Mouse (Mus musculus) liver, embryonic 11.5 days (tissue): ENCODE data around the gene Mybphl. TPM values are rescaled to one million over a fixed set of nuclear protein-coding genes. Genes with fewer than 3 reads are reported as not detected.

Experiments used
- ATAC-seq: fragments of 200-750 bp; cut with Nextera tagmentation; replicated peaks from 2 replicates; pipeline ENCODE4 v1.8.0; 2017; ENCODE audit warnings: moderate number of reproducible peaks, mild to moderate bottlenecking, moderate TSS enrichment, moderate library complexity; ENCODE audit not compliant: low FRiP score
- DNase-seq: peaks from one replicate; pipeline ENCODE4 v3.0.0-alpha.2; 2017; ENCODE audit warnings: low spot score
- H3K27ac ChIP-seq: fragments of 300-500 bp; sonication (generic); 2 replicates; pipeline ENCODE4 v1.5.1; 2014; ENCODE audit warnings: mild to moderate bottlenecking, low read depth, low read length, control low read depth
- H3K27me3 ChIP-seq: fragments of 300-500 bp; sonication (generic); replicated peaks from 2 replicates; pipeline ENCODE4 v1.6.1; 2014; ENCODE audit warnings: low read length, mixed read lengths; ENCODE audit not compliant: control insufficient read depth, insufficient read depth
- H3K36me3 ChIP-seq: fragments of 300-500 bp; sonication (generic); 2 replicates; pipeline ENCODE4 v1.6.1; 2014; ENCODE audit warnings: mild to moderate bottlenecking, low read length, moderate library complexity, mixed read lengths; ENCODE audit not compliant: control insufficient read depth, insufficient read depth
- H3K4me1 ChIP-seq: fragments of 300-500 bp; sonication (generic); replicated peaks from 2 replicates; pipeline ENCODE4 v1.6.1; 2014; ENCODE audit warnings: low read length, mixed read lengths; ENCODE audit not compliant: control insufficient read depth, insufficient read depth
- H3K4me2 ChIP-seq: fragments of 300-500 bp; sonication (generic); 2 replicates; pipeline ENCODE4 v1.6.1; 2014; ENCODE audit warnings: mild to moderate bottlenecking, control low read depth, moderate library complexity
- H3K4me3 ChIP-seq: fragments of 300-500 bp; sonication (generic); 2 replicates; pipeline ENCODE4 v1.5.1; 2014; ENCODE audit warnings: low read depth, low read length, control low read depth
- H3K9ac ChIP-seq: fragments of 300-500 bp; sonication (generic); 2 replicates; pipeline ENCODE4 v1.6.1; 2014; ENCODE audit warnings: low read depth, low read length, control low read depth
- H3K9me3 ChIP-seq: fragments of 300-500 bp; sonication (generic); 2 replicates; pipeline ENCODE4 v1.6.1; 2016; ENCODE audit warnings: low read length, inconsistent platforms, mixed read lengths; ENCODE audit not compliant: control insufficient read depth
- WGBS: fragments of 180-500 bp; shearing (Covaris S2); extraction: QIAGEN DNeasy Blood & Tissue Kit; methylation state at CpG from one replicate; pipeline ENCODE4 v1.1.7; 2014; 5-methylcytosine and 5-hydroxymethylcytosine counted together
- polyA plus RNA-seq: library from polyadenylated mRNA; unstranded; fragments of >200 nt; fragmentation: Nextera tagmentation; extraction: Ambion mirVana; gene quantifications from 2 replicates; pipeline ENCODE4 v1.2.1, GENCODE M21; 2014

Mybphl gene
- polyA plus RNA-seq, 1 experiment from 2014 or later = 1.2 TPM

GRCm38 (mm10) chr3:108380695-108381094, 16.0 kb downstream of the Mybphl start:
- no peak overlapping the region for H3K4me3 ChIP-seq
- no peak overlapping the region for H3K4me2 ChIP-seq
- no peak for DNase-seq
- no peaks in the 10 kb centered on the region for H3K9me3 ChIP-seq
- 75% methylated on average over 6 of the region's 6 CpGs for WGBS
- no peak overlapping the region for H3K27ac ChIP-seq
- H3K9ac ChIP-seq = no peak overlapping the region
- H3K36me3 ChIP-seq = no peaks in the 10 kb centered on the region
- H3K4me1 ChIP-seq = peaks cover 22% of the 10 kb centered on the region
- no peaks in the 10 kb centered on the region for H3K27me3 ChIP-seq
- ATAC-seq = no peak

GRCm38 (mm10) chr3:108381945-108382875, 17.5 kb downstream of the Mybphl start:
- Histone ChIP-seq H3K4me3 (peak overlapping the region; percentile 55; the same call in 1 of the 2 replicates), H3K9ac (peak overlapping the region; percentile 35; the same call in 1 of the 2 replicates), H3K4me1 (peaks cover 22% of the 10 kb centered on the region)

GRCm38 (mm10) chr3:108383485-108384354, 19.0 kb downstream of the Mybphl start, which contains the start of gene Psrc1:
Gene Psrc1, plus strand, starts transcription at chr3:108383839.
- Histone ChIP-seq H3K4me1 (peaks cover 22% of the 10 kb centered on the region), H3K9me3 (no peaks in the 10 kb centered on the region), H3K27ac (0 out of 2 replicates have a peak within 1 kb of the TSS, but pooled peaks have one; percentile 22), H3K4me2 (peak within 1 kb of the TSS; percentile 86), H3K36me3 (peaks cover 4% of the 10 kb centered on the region), H3K9ac (peak within 1 kb of the TSS; percentile 69), H3K27me3 (no peaks in the 10 kb centered on the region), H3K4me3 (peak within 1 kb of the TSS; percentile 55)
- ATAC-seq (peak; percentile 86), DNase-seq (peak; percentile 87)
- WGBS = 1% methylated on average over 44 of the region's 44 CpGs

More at GRCm38 (mm10) chr3:108381945-108382875, 17.5 kb downstream of the Mybphl start:
- ATAC-seq (no peak), DNase-seq (no peak)
- H3K27me3 ChIP-seq = no peaks in the 10 kb centered on the region
- no peaks in the 10 kb centered on the region for H3K9me3 ChIP-seq
- no peak overlapping the region for H3K27ac ChIP-seq
- H3K4me2 ChIP-seq = peak overlapping the region; percentile 86
- WGBS = 42% methylated on average over 14 of the region's 14 CpGs
- H3K36me3 ChIP-seq = peaks cover 4% of the 10 kb centered on the region

GRCm38 (mm10) chr3:108384425-108384824, 19.7 kb downstream of the Mybphl start:
- Histone ChIP-seq H3K27ac (no peak overlapping the region), H3K4me2 (peak overlapping the region; percentile 86), H3K4me1 (peaks cover 17% of the 10 kb centered on the region), H3K9ac (peak overlapping the region; percentile 69), H3K4me3 (peak overlapping the region; percentile 55), H3K9me3 (no peaks in the 10 kb centered on the region), H3K27me3 (no peaks in the 10 kb centered on the region), H3K36me3 (peaks cover 4% of the 10 kb centered on the region)
- WGBS = 52% methylated on average over 2 of the region's 2 CpGs
- no peak for DNase-seq
- ATAC-seq = no peak

GRCm38 (mm10) chr3:108386186-108386585, 21.5 kb downstream of the Mybphl start:
- Histone ChIP-seq H3K4me3 (no peak overlapping the region), H3K9ac (no peak overlapping the region), H3K4me2 (no peak overlapping the region), H3K4me1 (peaks cover 15% of the 10 kb centered on the region), H3K36me3 (peaks cover 4% of the 10 kb centered on the region), H3K27ac (no peak overlapping the region), H3K9me3 (no peaks in the 10 kb centered on the region), H3K27me3 (no peaks in the 10 kb centered on the region)
- DNase-seq (no peak), ATAC-seq (no peak)
- 95% methylated on average over 10 of the region's 10 CpGs for WGBS

GRCm38 (mm10) chr3:108389111-108389545, 24.4 kb downstream of the Mybphl start:
- Histone ChIP-seq H3K27ac (no peak overlapping the region), H3K4me3 (no peak overlapping the region)

GRCm38 (mm10) chr3:108392299-108392698, 27.6 kb downstream of the Mybphl start:
- H3K4me3 ChIP-seq = no peak overlapping the region
- no peaks in the 10 kb centered on the region for H3K9me3 ChIP-seq
- H3K4me1 ChIP-seq = peaks cover 13% of the 10 kb centered on the region
- no peaks in the 10 kb centered on the region for H3K36me3 ChIP-seq
- ATAC-seq = no peak
- no peak overlapping the region for H3K27ac ChIP-seq
- H3K9ac ChIP-seq = no peak overlapping the region
- no peak for DNase-seq
- H3K4me2 ChIP-seq = 0 out of 2 replicates have a peak overlapping the region, but pooled peaks have one; percentile 25
- no peaks in the 10 kb centered on the region; the same call in 1 of the 2 replicates for H3K27me3 ChIP-seq
- 34% methylated on average over 10 of the region's 10 CpGs for WGBS

More at GRCm38 (mm10) chr3:108389111-108389545, 24.4 kb downstream of the Mybphl start:
- peaks cover 18% of the 10 kb centered on the region for H3K4me1 ChIP-seq
- H3K36me3 ChIP-seq = peaks cover 4% of the 10 kb centered on the region
- ATAC-seq (peak; percentile 82), DNase-seq (peak; percentile 90)
- 0 out of 2 replicates have a peak overlapping the region, but pooled peaks have one; percentile 18 for H3K4me2 ChIP-seq
- H3K9me3 ChIP-seq = no peaks in the 10 kb centered on the region
- no peaks in the 10 kb centered on the region; the same call in 1 of the 2 replicates for H3K27me3 ChIP-seq
- H3K9ac ChIP-seq = no peak overlapping the region
- WGBS = 0% methylated on average over 5 of the region's 5 CpGs

GRCm38 (mm10) chr3:108392793-108393192, 28.1 kb downstream of the Mybphl start:
- Histone ChIP-seq H3K9ac (no peak overlapping the region), H3K27me3 (no peaks in the 10 kb centered on the region; the same call in 1 of the 2 replicates), H3K9me3 (no peaks in the 10 kb centered on the region), H3K4me2 (0 out of 2 replicates have a peak overlapping the region, but pooled peaks have one; percentile 25), H3K4me1 (peaks cover 13% of the 10 kb centered on the region), H3K36me3 (no peaks in the 10 kb centered on the region), H3K27ac (no peak overlapping the region), H3K4me3 (no peak overlapping the region)
- WGBS = 52% methylated on average over 15 of the region's 15 CpGs
- ATAC-seq (no peak), DNase-seq (no peak)
